Mouse (Mus musculus) liver, adult 2 months (tissue): Measurements from ENCODE around the gene Jak1. TPM values are rescaled to one million over a fixed set of nuclear protein-coding genes. Genes with fewer than 3 reads are reported as not detected.

Source experiments
- DNase-seq: peaks from one replicate; pipeline ENCODE4 v3.0.0-alpha.2; 2011; ENCODE audit warnings: low read depth, low spot score; ENCODE audit errors: extremely low read depth
- H3K27ac ChIP-seq: fragments of 200-500 bp; replicated peaks from 2 replicates; pipeline ENCODE4 v1.5.1; 2012; ENCODE audit warnings: low read depth, mild to moderate bottlenecking, control low read depth, inconsistent platforms, low read length; ENCODE audit not compliant: insufficient read depth
- H3K27me3 ChIP-seq: fragments of 200-500 bp; 2 replicates; pipeline ENCODE4 v1.6.1; 2012; ENCODE audit warnings: mild to moderate bottlenecking, moderate library complexity, low read length, inconsistent platforms; ENCODE audit not compliant: control insufficient read depth, insufficient read depth
- H3K36me3 ChIP-seq: fragments of 200-500 bp; 2 replicates; pipeline ENCODE4 v1.6.1; 2012; ENCODE audit warnings: low read length, inconsistent platforms; ENCODE audit not compliant: control insufficient read depth, insufficient read depth
- H3K4me1 ChIP-seq: fragments of 200-500 bp; 2 replicates; pipeline ENCODE4 v1.6.1; 2011; ENCODE audit warnings: low read length; ENCODE audit not compliant: control insufficient read depth, insufficient read depth
- H3K4me3 ChIP-seq: fragments of 200-500 bp; 2 replicates; pipeline ENCODE4 v1.5.1; 2011; ENCODE audit warnings: low read depth, mild to moderate bottlenecking, control low read depth, low read length, moderate library complexity; ENCODE audit not compliant: insufficient read depth
- H3K79me2 ChIP-seq: fragments of 200-500 bp; 2 replicates; pipeline ENCODE4 v1.6.1; 2012; ENCODE audit warnings: inconsistent platforms, mild to moderate bottlenecking, low read length, moderate library complexity; ENCODE audit not compliant: control insufficient read depth, insufficient read depth
- H3K9ac ChIP-seq: fragments of 200-500 bp; 2 replicates; pipeline ENCODE4 v1.6.1; 2012; ENCODE audit warnings: low read depth, mild to moderate bottlenecking, control low read depth, inconsistent platforms, low read length
- CTCF ChIP-seq: fragments of 200-500 bp; IDR thresholded peaks from 2 replicates; pipeline ENCODE4 v1.5.1; 2011; ENCODE audit warnings: low read depth, low read length, control low read depth
- POLR2A ChIP-seq: fragments of 200-500 bp; IDR thresholded peaks from 2 replicates; pipeline ENCODE4 v1.6.1; 2011; ENCODE audit warnings: low read length, control low read depth; ENCODE audit not compliant: insufficient read depth; ENCODE audit errors: extremely low read depth
- WGBS: fragments of 180-500 bp; shearing (Covaris S2); methylation state at CpG from one replicate; pipeline ENCODE4 v1.1.7; 2018; 5-methylcytosine and 5-hydroxymethylcytosine counted together
- polyA plus RNA-seq: library from polyadenylated mRNA; depleted of rRNA; stranded (reverse); fragments of >200 nt; gene quantifications from 2 replicates; pipeline ENCODE4 v1.2.3, GENCODE M21; 2012
- total RNA-seq: library from RNA; depleted of rRNA; stranded (reverse); fragments of >200 nt; gene quantifications from 2 replicates; pipeline ENCODE4 v1.2.3, GENCODE M21; 2014

Gene Jak1
- total and polyA plus RNA-seq, 2 experiments: 21.7 to 67.1 TPM

DNA sequence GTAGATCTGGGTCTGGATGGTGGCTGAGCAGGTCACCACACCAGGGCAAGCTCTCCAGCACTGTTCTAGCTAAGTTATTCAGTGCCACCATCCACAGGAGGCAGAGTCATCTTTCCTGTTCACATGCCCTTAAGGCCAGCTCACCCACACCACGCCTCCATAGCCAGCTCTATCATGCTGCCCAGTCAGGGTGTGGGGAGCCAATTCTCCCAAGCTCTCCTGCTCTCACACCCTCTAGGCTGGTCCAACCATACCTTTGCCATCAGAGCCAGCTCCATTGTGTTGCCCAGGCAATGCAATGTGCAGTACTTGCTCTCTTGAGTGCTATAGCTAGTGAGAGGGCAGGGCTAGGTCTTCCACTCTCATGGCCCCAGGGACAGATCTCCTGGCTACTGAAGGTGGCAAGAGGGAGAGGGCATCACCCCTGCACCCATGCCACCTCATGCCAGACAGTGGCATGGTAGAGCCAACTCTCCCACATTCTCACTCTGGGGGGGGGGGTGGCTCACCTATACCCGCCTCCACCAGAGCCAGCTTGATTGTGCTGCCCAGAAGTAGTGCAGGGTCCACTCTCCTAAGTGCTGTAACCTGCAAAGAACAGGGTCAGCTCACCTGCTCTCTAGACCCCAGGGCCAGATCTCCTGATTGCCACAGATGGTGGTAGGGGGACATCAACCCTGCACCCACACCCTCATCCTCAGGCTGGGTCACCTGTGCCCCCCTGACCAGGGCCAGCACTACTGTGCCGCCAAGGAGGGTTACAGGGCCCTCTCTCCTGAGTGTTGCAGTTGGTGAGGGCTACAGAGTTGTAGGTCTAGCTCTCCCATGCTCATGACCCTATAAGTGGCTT lies 25.5 kb downstream of the Jak1 start:
- Histone ChIP-seq H3K27ac (no peak overlapping the region), H3K9ac (no peak overlapping the region), H3K4me1 (peaks cover 26% of the 10 kb centered on the region), H3K36me3 (peaks cover 3% of the 10 kb centered on the region), H3K27me3 (no peaks in the 10 kb centered on the region), H3K4me3 (no peak overlapping the region), H3K79me2 (peaks cover 46% of the 10 kb centered on the region)
- no peak for DNase-seq
- 93% methylated on average over 3 of the region's 3 CpGs for WGBS
- TF ChIP-seq POLR2A (no peak), CTCF (no peak)

- Histone ChIP-seq H3K4me1 (peaks cover 23% of the 10 kb centered on the region), H3K27ac (0 out of 2 replicates have a peak overlapping the region, but pooled peaks have one; percentile 44), H3K36me3 (peaks cover 3% of the 10 kb centered on the region), H3K27me3 (no peaks in the 10 kb centered on the region), H3K9ac (no peak overlapping the region), H3K79me2 (peaks cover 42% of the 10 kb centered on the region), H3K4me3 (no peak overlapping the region)
- DNase-seq: no peak
- TF ChIP-seq POLR2A: no peak
- 49% methylated on average over 4 of the region's 4 CpGs for WGBS
These were observed 26.5 kb downstream of the Jak1 start for GRCm38 (mm10) chr4:101238589-101238988.

DNA sequence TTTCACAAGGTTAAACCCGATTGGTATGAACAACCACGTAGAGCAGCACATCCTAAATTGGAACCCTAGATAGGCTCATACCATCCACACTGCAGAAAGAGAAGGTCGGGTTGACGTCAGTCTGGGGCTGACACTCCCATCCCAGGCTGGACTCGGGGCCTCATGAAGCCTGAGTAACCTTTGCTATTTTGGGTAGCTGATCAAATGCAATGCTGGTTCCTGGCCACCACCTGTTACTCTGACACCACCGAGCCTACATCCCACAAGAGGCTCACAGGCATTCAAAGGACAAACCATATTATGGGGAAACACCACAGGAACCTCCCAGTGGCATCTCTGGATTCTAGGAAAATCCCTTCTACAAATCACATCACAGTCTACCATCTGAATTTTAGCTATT lies 28.3 kb downstream of the Jak1 start:
- Histone ChIP-seq H3K79me2 (peaks cover 51% of the 10 kb centered on the region), H3K27ac (no peak overlapping the region), H3K36me3 (peaks cover under 1% of the 10 kb centered on the region; the same call in 1 of the 2 replicates), H3K9ac (no peak overlapping the region), H3K27me3 (no peaks in the 10 kb centered on the region), H3K4me3 (no peak overlapping the region), H3K4me1 (peaks cover 26% of the 10 kb centered on the region)
- DNase-seq: peak; percentile 64
- TF ChIP-seq CTCF: no peak
- TF ChIP-seq POLR2A: no peak
- WGBS: 37% methylated on average over 6 of the region's 6 CpGs

DNA sequence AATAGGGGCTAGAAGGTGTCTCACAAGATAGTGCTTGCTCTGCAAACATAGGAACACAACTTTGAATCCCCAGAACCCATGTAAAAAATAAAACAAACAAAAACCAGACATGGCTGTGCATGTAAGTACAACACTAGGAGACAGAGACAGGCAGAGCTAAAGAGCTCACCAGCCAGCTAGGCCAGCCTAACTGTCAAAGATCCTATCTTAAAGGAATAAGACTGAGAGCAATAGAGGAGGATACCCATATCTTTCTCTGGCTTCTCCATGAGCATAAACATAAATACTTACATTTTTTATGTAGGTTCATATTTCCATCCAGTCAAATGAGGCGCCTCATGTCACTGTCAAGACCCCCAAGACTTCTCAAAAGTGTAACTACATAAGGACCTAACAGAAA lies 29.1 kb downstream of the Jak1 start:
- 98% methylated on average over 1 of the region's 1 CpGs for WGBS
- TF ChIP-seq CTCF (no peak), POLR2A (no peak)
- Histone ChIP-seq H3K9ac (no peak overlapping the region), H3K36me3 (no peaks in the 10 kb centered on the region), H3K79me2 (peaks cover 55% of the 10 kb centered on the region), H3K4me1 (peaks cover 26% of the 10 kb centered on the region), H3K27ac (no peak overlapping the region), H3K27me3 (no peaks in the 10 kb centered on the region), H3K4me3 (no peak overlapping the region)
- no peak for DNase-seq

DNA sequence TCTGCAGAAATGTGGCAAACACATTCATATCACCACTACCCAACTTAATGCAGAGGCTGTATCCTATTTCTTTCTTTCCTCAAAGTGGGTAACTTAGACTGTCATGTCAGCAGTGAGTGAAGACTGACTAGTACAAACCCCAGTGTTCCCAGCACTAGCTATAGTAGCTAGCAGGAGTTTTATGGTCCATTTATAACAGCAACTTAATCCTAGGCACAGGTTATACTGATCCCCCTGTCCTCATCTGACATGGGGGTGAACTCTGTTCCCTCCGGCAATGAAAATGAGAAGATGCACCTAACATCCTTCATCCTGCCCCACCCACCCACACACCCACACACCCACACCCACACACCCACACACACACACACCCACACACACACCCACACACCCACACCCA lies 30.3 kb downstream of the Jak1 start:
- WGBS: 53% methylated on average over 1 of the region's 1 CpGs
- Histone ChIP-seq H3K27ac (peak overlapping the region; percentile 23), H3K9ac (no peak overlapping the region)

GRCm38 (mm10) chr4:101234332-101234731 lies 30.8 kb downstream of the Jak1 start:
- no peaks in the 10 kb centered on the region for H3K27me3 ChIP-seq
- 6% methylated on average over 1 of the region's 1 CpGs for WGBS
- H3K4me1 ChIP-seq: peaks cover 15% of the 10 kb centered on the region
- H3K27ac ChIP-seq: peak overlapping the region; percentile 58
- peak overlapping the region; percentile 35; the same call in 1 of the 2 replicates for H3K9ac ChIP-seq
- TF ChIP-seq POLR2A: no peak
- no peak for TF ChIP-seq CTCF
- peaks cover 55% of the 10 kb centered on the region for H3K79me2 ChIP-seq
- no peak overlapping the region for H3K4me3 ChIP-seq
- peak; percentile 93 for DNase-seq
- H3K36me3 ChIP-seq: no peaks in the 10 kb centered on the region

More for the DNA sequence above, 30.3 kb downstream of the Jak1 start:
- Histone ChIP-seq H3K79me2 (peaks cover 56% of the 10 kb centered on the region), H3K4me1 (peaks cover 17% of the 10 kb centered on the region), H3K36me3 (no peaks in the 10 kb centered on the region), H3K4me3 (no peak overlapping the region), H3K27me3 (no peaks in the 10 kb centered on the region)
- TF ChIP-seq CTCF (no peak), POLR2A (no peak)
- DNase-seq: no peak
